Mouse (Mus musculus) lung, embryonic 16.5 days (tissue): ENCODE measurements around the gene Itga3. TPM values are rescaled to one million over a fixed set of nuclear protein-coding genes. Genes with fewer than 3 reads are reported as not detected.

ENCODE experiments used
- ATAC-seq: fragments of 200-750 bp; cut with Nextera tagmentation; 2 replicates; pipeline ENCODE4 v1.8.0; 2017; ENCODE audit warnings: low read depth, mild to moderate bottlenecking, moderate library complexity
- H3K27ac ChIP-seq: fragments of 300-500 bp; sonication (generic); 2 replicates; pipeline ENCODE4 v1.5.1; 2014; ENCODE audit warnings: mild to moderate bottlenecking, control low read depth, low read length
- H3K27me3 ChIP-seq: fragments of 300-500 bp; sonication (generic); 2 replicates; pipeline ENCODE4 v1.6.1; 2014; ENCODE audit warnings: low read depth, low read length, mixed read lengths; ENCODE audit not compliant: control insufficient read depth, insufficient read depth
- H3K36me3 ChIP-seq: fragments of 300-500 bp; sonication (generic); 2 replicates; pipeline ENCODE4 v1.6.1; 2014; ENCODE audit warnings: low read length; ENCODE audit not compliant: control insufficient read depth, insufficient read depth
- H3K4me1 ChIP-seq: fragments of 300-500 bp; sonication (generic); replicated peaks from 2 replicates; pipeline ENCODE4 v1.6.1; 2014; ENCODE audit warnings: low read length, mixed read lengths; ENCODE audit not compliant: control insufficient read depth, insufficient read depth
- H3K4me2 ChIP-seq: fragments of 300-500 bp; sonication (generic); 2 replicates; pipeline ENCODE4 v1.6.1; 2014; ENCODE audit warnings: low read depth, low read length, control low read depth
- H3K4me3 ChIP-seq: fragments of 300-500 bp; sonication (generic); 2 replicates; pipeline ENCODE4 v1.5.1; 2014; ENCODE audit warnings: mild to moderate bottlenecking, low read length, control low read depth
- H3K9ac ChIP-seq: fragments of 300-500 bp; sonication (generic); 2 replicates; pipeline ENCODE4 v1.6.1; 2014; ENCODE audit warnings: low read length, control low read depth
- H3K9me3 ChIP-seq: fragments of 300-500 bp; sonication (generic); 2 replicates; pipeline ENCODE4 v1.6.1; 2016; ENCODE audit warnings: low read length; ENCODE audit not compliant: control insufficient read depth
- WGBS: fragments of 180-500 bp; shearing (Covaris S2); extraction: QIAGEN DNeasy Blood & Tissue Kit; methylation state at CpG from one replicate; pipeline ENCODE4 v1.1.7; 2014; 5-methylcytosine and 5-hydroxymethylcytosine counted together
- polyA plus RNA-seq: library from polyadenylated mRNA; unstranded; fragments of >200 nt; fragmentation: Nextera tagmentation; extraction: Ambion mirVana; gene quantifications from 2 replicates; pipeline ENCODE4 v1.2.1, GENCODE M21; 2015

Gene Itga3
- polyA plus RNA-seq, 1 experiment from 2014 or later: 23.3 TPM

- 46% methylated on average over 19 of the region's 19 CpGs for WGBS
- H3K9me3 ChIP-seq: no peaks in the 10 kb centered on the region
- no peak overlapping the region for H3K27ac ChIP-seq
- H3K4me1 ChIP-seq: no peaks in the 10 kb centered on the region
- ATAC-seq: no peak
- H3K36me3 ChIP-seq: peaks cover 9% of the 10 kb centered on the region; the same call in 1 of the 2 replicates
- no peak overlapping the region for H3K4me2 ChIP-seq
- H3K9ac ChIP-seq: no peak overlapping the region
- no peaks in the 10 kb centered on the region for H3K27me3 ChIP-seq
- no peak overlapping the region for H3K4me3 ChIP-seq
Observed at GRCm38 (mm10) chr11:95056768-95057501, 19.7 kb downstream of the Itga3 start.

- no peaks in the 10 kb centered on the region for H3K9me3 ChIP-seq
- no peak overlapping the region for H3K4me3 ChIP-seq
- H3K36me3 ChIP-seq: peaks cover 6% of the 10 kb centered on the region; the same call in 1 of the 2 replicates
- H3K4me2 ChIP-seq: no peak overlapping the region
- no peak overlapping the region for H3K27ac ChIP-seq
- ATAC-seq: no peak
- no peaks in the 10 kb centered on the region for H3K4me1 ChIP-seq
- no peaks in the 10 kb centered on the region for H3K27me3 ChIP-seq
- no peak overlapping the region for H3K9ac ChIP-seq
- WGBS: 61% methylated on average over 9 of the region's 9 CpGs
Observed at GRCm38 (mm10) chr11:95053062-95053461, 23.5 kb downstream of the Itga3 start.

- no peaks in the 10 kb centered on the region for H3K27me3 ChIP-seq
- no peak overlapping the region for H3K9ac ChIP-seq
- no peaks in the 10 kb centered on the region for H3K4me1 ChIP-seq
- no peak overlapping the region for H3K27ac ChIP-seq
- WGBS: 47% methylated on average over 9 of the region's 9 CpGs
- H3K4me3 ChIP-seq: no peak overlapping the region
- peak; percentile 50 for ATAC-seq
- no peak overlapping the region for H3K4me2 ChIP-seq
- H3K9me3 ChIP-seq: no peaks in the 10 kb centered on the region
- no peaks in the 10 kb centered on the region for H3K36me3 ChIP-seq
Observed at GRCm38 (mm10) chr11:95046980-95047680, 29.5 kb downstream of the Itga3 start.

GRCm38 (mm10) chr11:95044185-95044870, 32.3 kb downstream of the Itga3 start:
- 59% methylated on average over 12 of the region's 13 CpGs for WGBS
- no peaks in the 10 kb centered on the region for H3K36me3 ChIP-seq
- H3K4me2 ChIP-seq: no peak overlapping the region
- H3K27me3 ChIP-seq: no peaks in the 10 kb centered on the region
- no peak overlapping the region for H3K27ac ChIP-seq
- H3K4me1 ChIP-seq: peaks cover 14% of the 10 kb centered on the region
- H3K9ac ChIP-seq: no peak overlapping the region
- H3K9me3 ChIP-seq: no peaks in the 10 kb centered on the region
- no peak for ATAC-seq
- H3K4me3 ChIP-seq: no peak overlapping the region

- Histone ChIP-seq H3K36me3 (0 out of 2 replicates have a peak, but pooled peaks cover 6% of the 10 kb centered on the region), H3K9me3 (no peaks in the 10 kb centered on the region), H3K27me3 (no peaks in the 10 kb centered on the region), H3K27ac (no peak overlapping the region), H3K4me3 (no peak overlapping the region), H3K4me1 (peaks cover 14% of the 10 kb centered on the region), H3K4me2 (no peak overlapping the region), H3K9ac (no peak overlapping the region)
- no peak for ATAC-seq
- 46% methylated on average over 7 of the region's 7 CpGs for WGBS
Observed at GRCm38 (mm10) chr11:95043608-95044007, 33.0 kb downstream of the Itga3 start.

GRCm38 (mm10) chr11:95043060-95043459, 33.5 kb downstream of the Itga3 start:
- H3K36me3 ChIP-seq: 0 out of 2 replicates have a peak, but pooled peaks cover 6% of the 10 kb centered on the region
- H3K27me3 ChIP-seq: no peaks in the 10 kb centered on the region

GRCm38 (mm10) chr11:95042096-95042495, 34.5 kb downstream of the Itga3 start:
- no peaks in the 10 kb centered on the region for H3K27me3 ChIP-seq
- H3K9ac ChIP-seq: peak overlapping the region; percentile 49
- H3K4me1 ChIP-seq: peaks cover 14% of the 10 kb centered on the region
- ATAC-seq: peak; percentile 29; the same call in 1 of the 2 replicates
- no peak overlapping the region for H3K27ac ChIP-seq
- no peaks in the 10 kb centered on the region for H3K9me3 ChIP-seq
- peak overlapping the region; percentile 46 for H3K4me3 ChIP-seq
- 0% methylated on average over 11 of the region's 11 CpGs for WGBS
- H3K36me3 ChIP-seq: 0 out of 2 replicates have a peak, but pooled peaks cover 6% of the 10 kb centered on the region
- peak overlapping the region; percentile 85 for H3K4me2 ChIP-seq

More at GRCm38 (mm10) chr11:95043060-95043459, 33.5 kb downstream of the Itga3 start:
- no peaks in the 10 kb centered on the region for H3K9me3 ChIP-seq
- H3K9ac ChIP-seq: no peak overlapping the region
- peaks cover 14% of the 10 kb centered on the region for H3K4me1 ChIP-seq
- no peak overlapping the region for H3K27ac ChIP-seq
- ATAC-seq: no peak
- WGBS: 85% methylated on average over 4 of the region's 4 CpGs
- H3K4me2 ChIP-seq: no peak overlapping the region
- no peak overlapping the region for H3K4me3 ChIP-seq

GRCm38 (mm10) chr11:95041139-95041609, 35.4 kb downstream of the Itga3 start, which contains the start of gene Pdk2:
TSS of gene Pdk2 (minus strand) at chr11:95041354.
- no peaks in the 10 kb centered on the region for H3K9me3 ChIP-seq
- 0% methylated on average over 41 of the region's 41 CpGs for WGBS
- peak; percentile 97 for ATAC-seq
- peaks cover 14% of the 10 kb centered on the region for H3K4me1 ChIP-seq
- H3K4me3 ChIP-seq: peak within 1 kb of the TSS; percentile 70
- peak within 1 kb of the TSS; percentile 84 for H3K27ac ChIP-seq
- no peaks in the 10 kb centered on the region for H3K27me3 ChIP-seq
- peak within 1 kb of the TSS; percentile 83 for H3K9ac ChIP-seq
- H3K36me3 ChIP-seq: peaks cover 10% of the 10 kb centered on the region; the same call in 1 of the 2 replicates
- peak within 1 kb of the TSS; percentile 85 for H3K4me2 ChIP-seq
